Mouse (Mus musculus) hindbrain, embryonic 13.5 days (tissue): ENCODE measurements at regions not wholly inside any gene's neighbourhood (a gene's known extent, or its start where the extent isn't known, plus 50 kb on each side); places are given as distances from the start of the nearest gene placed in this dataset.
A peak's percentile ranks its signal among the peaks of the same experiment; 100 is the strongest.

ENCODE experiments used
- ATAC-seq: fragments of 200-750 bp; cut with Nextera tagmentation; 2 replicates; pipeline ENCODE4 v1.8.0; 2017; ENCODE audit warnings: moderate TSS enrichment; ENCODE audit not compliant: low FRiP score
- H3K27ac ChIP-seq: fragments of 300-500 bp; sonication (generic); 2 replicates; pipeline ENCODE4 v1.5.1; 2015; ENCODE audit warnings: inconsistent platforms, mild to moderate bottlenecking, moderate library complexity
- H3K27me3 ChIP-seq: fragments of 300-500 bp; sonication (generic); 2 replicates; pipeline ENCODE4 v1.6.1; 2015; ENCODE audit warnings: mild to moderate bottlenecking, inconsistent platforms
- H3K36me3 ChIP-seq: fragments of 300-500 bp; sonication (generic); 2 replicates; pipeline ENCODE4 v1.6.1; 2015; ENCODE audit warnings: mild to moderate bottlenecking, inconsistent platforms
- H3K4me1 ChIP-seq: fragments of 300-500 bp; sonication (generic); replicated peaks from 2 replicates; pipeline ENCODE4 v1.6.1; 2015; ENCODE audit warnings: inconsistent platforms
- H3K4me2 ChIP-seq: fragments of 300-500 bp; sonication (generic); 2 replicates; pipeline ENCODE4 v1.6.1; 2015; ENCODE audit warnings: inconsistent platforms, mild to moderate bottlenecking, moderate library complexity
- H3K4me3 ChIP-seq: fragments of 300-500 bp; sonication (generic); 2 replicates; pipeline ENCODE4 v1.5.1; 2015; ENCODE audit warnings: mild to moderate bottlenecking, inconsistent platforms
- H3K9ac ChIP-seq: fragments of 300-500 bp; sonication (generic); 2 replicates; pipeline ENCODE4 v1.6.1; 2015; ENCODE audit warnings: mild to moderate bottlenecking, inconsistent platforms
- H3K9me3 ChIP-seq: fragments of 300-500 bp; sonication (generic); 2 replicates; pipeline ENCODE4 v1.6.1; 2016; ENCODE audit warnings: inconsistent platforms
- WGBS: fragments of 180-500 bp; shearing (Covaris S2); methylation state at CpG from one replicate; pipeline ENCODE4 v1.1.7; 2015; 5-methylcytosine and 5-hydroxymethylcytosine counted together

GRCm38 (mm10) chr5:58822704-58823103 lies 1104.9 kb downstream of the Pcdh7 start:
- H3K4me2 ChIP-seq, result no peak overlapping the region
- no peak for ATAC-seq
- H3K36me3 ChIP-seq, result no peaks in the 10 kb centered on the region
- no peak overlapping the region for H3K4me3 ChIP-seq
- no peak overlapping the region for H3K27ac ChIP-seq
- H3K4me1 ChIP-seq, result no peaks in the 10 kb centered on the region
- no peak overlapping the region for H3K9ac ChIP-seq
- 58% methylated on average over 4 of the region's 4 CpGs for WGBS
- no peaks in the 10 kb centered on the region for H3K27me3 ChIP-seq
- H3K9me3 ChIP-seq, result no peaks in the 10 kb centered on the region

- no peak overlapping the region for H3K27ac ChIP-seq
- H3K4me3 ChIP-seq, result no peak overlapping the region
- no peaks in the 10 kb centered on the region for H3K4me1 ChIP-seq
- no peak for ATAC-seq
- H3K9me3 ChIP-seq, result no peaks in the 10 kb centered on the region
- H3K4me2 ChIP-seq, result no peak overlapping the region
- no peak overlapping the region for H3K9ac ChIP-seq
- H3K36me3 ChIP-seq, result no peaks in the 10 kb centered on the region
- 52% methylated on average over 3 of the region's 3 CpGs for WGBS
- no peaks in the 10 kb centered on the region for H3K27me3 ChIP-seq
These were observed 1108.2 kb downstream of the Pcdh7 start for GRCm38 (mm10) chr5:58825970-58826369.

GRCm38 (mm10) chr5:58847001-58847400 lies 1129.2 kb downstream of the Pcdh7 start:
- Histone ChIP-seq H3K4me1 (no peaks in the 10 kb centered on the region), H3K4me2 (no peak overlapping the region), H3K36me3 (no peaks in the 10 kb centered on the region), H3K27me3 (no peaks in the 10 kb centered on the region), H3K9me3 (no peaks in the 10 kb centered on the region), H3K9ac (no peak overlapping the region), H3K27ac (no peak overlapping the region), H3K4me3 (no peak overlapping the region)
- ATAC-seq, result no peak

GRCm38 (mm10) chr5:58858016-58858415 lies 1140.2 kb downstream of the Pcdh7 start:
- 93% methylated on average over 2 of the region's 2 CpGs for WGBS
- Histone ChIP-seq H3K4me3 (no peak overlapping the region), H3K9ac (no peak overlapping the region), H3K9me3 (no peaks in the 10 kb centered on the region), H3K27ac (no peak overlapping the region), H3K4me2 (no peak overlapping the region), H3K36me3 (no peaks in the 10 kb centered on the region), H3K27me3 (no peaks in the 10 kb centered on the region), H3K4me1 (no peaks in the 10 kb centered on the region)
- ATAC-seq, result no peak

- peak; percentile 36; the same call in 1 of the 2 replicates for ATAC-seq
- Histone ChIP-seq H3K4me2 (no peak overlapping the region), H3K27me3 (no peaks in the 10 kb centered on the region), H3K9me3 (no peaks in the 10 kb centered on the region), H3K36me3 (no peaks in the 10 kb centered on the region), H3K4me1 (no peaks in the 10 kb centered on the region), H3K9ac (no peak overlapping the region), H3K4me3 (no peak overlapping the region), H3K27ac (no peak overlapping the region)
- 59% methylated on average over 3 of the region's 3 CpGs for WGBS
These were observed 1175.7 kb downstream of the Pcdh7 start for GRCm38 (mm10) chr5:58893493-58893892.

GRCm38 (mm10) chr5:58941436-58941835 lies 1223.7 kb downstream of the Pcdh7 start:
- ATAC-seq, result no peak
- no peaks in the 10 kb centered on the region for H3K9me3 ChIP-seq

GRCm38 (mm10) chr5:58975268-58975667 lies 1257.5 kb downstream of the Pcdh7 start:
- no peak overlapping the region for H3K9ac ChIP-seq
- no peaks in the 10 kb centered on the region for H3K27me3 ChIP-seq
- no peak for ATAC-seq
- H3K27ac ChIP-seq, result no peak overlapping the region
- 94% methylated on average over 2 of the region's 2 CpGs for WGBS
- no peak overlapping the region for H3K4me2 ChIP-seq
- no peak overlapping the region for H3K4me3 ChIP-seq
- no peaks in the 10 kb centered on the region for H3K36me3 ChIP-seq
- no peaks in the 10 kb centered on the region for H3K4me1 ChIP-seq
- no peaks in the 10 kb centered on the region for H3K9me3 ChIP-seq

More at GRCm38 (mm10) chr5:58941436-58941835, 1223.7 kb downstream of the Pcdh7 start:
- no peak overlapping the region for H3K4me3 ChIP-seq
- no peak overlapping the region for H3K4me2 ChIP-seq
- no peak overlapping the region for H3K27ac ChIP-seq
- H3K9ac ChIP-seq, result no peak overlapping the region
- 82% methylated on average over 1 of the region's 1 CpGs for WGBS
- no peaks in the 10 kb centered on the region for H3K27me3 ChIP-seq
- no peaks in the 10 kb centered on the region for H3K36me3 ChIP-seq
- no peaks in the 10 kb centered on the region for H3K4me1 ChIP-seq

GRCm38 (mm10) chr5:58987754-58988153 lies 1270.0 kb downstream of the Pcdh7 start:
- no peak overlapping the region for H3K27ac ChIP-seq
- no peaks in the 10 kb centered on the region for H3K9me3 ChIP-seq
- ATAC-seq, result no peak
- H3K27me3 ChIP-seq, result no peaks in the 10 kb centered on the region
- no peak overlapping the region for H3K4me2 ChIP-seq
- H3K4me1 ChIP-seq, result no peaks in the 10 kb centered on the region
- H3K36me3 ChIP-seq, result no peaks in the 10 kb centered on the region
- H3K4me3 ChIP-seq, result no peak overlapping the region
- no peak overlapping the region for H3K9ac ChIP-seq
- 85% methylated on average over 1 of the region's 1 CpGs for WGBS
